Mouse (Mus musculus): Measurements from ENCODE around the gene Epas1.

The Epas1 gene

GRCm38 (mm10) chr17:86785612-86786011 lies 32.1 kb downstream of the Epas1 start:
- TF ChIP-seq NANOG (IDR thresholded peaks at IDR 0.05; ENCODE audit: borderline replicate concordance, low read length) (no peak), POU5F1 (IDR thresholded peaks at IDR 0.05; ENCODE audit: borderline replicate concordance, low read length) (no peak), CTCF (conservative IDR thresholded peaks at IDR 0.05; ENCODE audit: low read length) (no peak)
- H3K4me3 ChIP-seq (replicated peaks; ENCODE audit: low read length): no peak overlapping the region; the same call in 1 of the 2 replicates
- no peaks in the 10 kb centered on the region for H3K27me3 ChIP-seq (ENCODE audit: insufficient read depth, low read length)
- H3K4me1 ChIP-seq (replicated peaks; ENCODE audit: low read depth, low read length): peaks cover 60% of the 10 kb centered on the region
- no peaks in the 10 kb centered on the region for H3K9me3 ChIP-seq (ENCODE audit: low read length)
- peaks cover 31% of the 10 kb centered on the region for H3K36me3 ChIP-seq (ENCODE audit: insufficient read depth, low read length)

GRCm38 (mm10) chr17:86786496-86786895 lies 33.0 kb downstream of the Epas1 start:
- Histone ChIP-seq H3K4me3 (replicated peaks; ENCODE audit: low read length) (no peak overlapping the region), H3K27me3 (ENCODE audit: insufficient read depth, low read length) (no peaks in the 10 kb centered on the region), H3K4me1 (replicated peaks; ENCODE audit: low read depth, low read length) (peaks cover 51% of the 10 kb centered on the region), H3K36me3 (ENCODE audit: insufficient read depth, low read length) (peaks cover 23% of the 10 kb centered on the region), H3K9me3 (ENCODE audit: low read length) (no peaks in the 10 kb centered on the region)
- TF ChIP-seq POU5F1 (IDR thresholded peaks at IDR 0.05; ENCODE audit: borderline replicate concordance, low read length) (no peak), NANOG (IDR thresholded peaks at IDR 0.05; ENCODE audit: borderline replicate concordance, low read length) (no peak), CTCF (conservative IDR thresholded peaks at IDR 0.05; ENCODE audit: low read length) (no peak)

GRCm38 (mm10) chr17:86787805-86788204 lies 34.3 kb downstream of the Epas1 start:
- TF ChIP-seq CTCF (conservative IDR thresholded peaks at IDR 0.05; ENCODE audit: low read length): no peak
- TF ChIP-seq NANOG (IDR thresholded peaks at IDR 0.05; ENCODE audit: borderline replicate concordance, low read length): no peak
- no peak for TF ChIP-seq POU5F1 (IDR thresholded peaks at IDR 0.05; ENCODE audit: borderline replicate concordance, low read length)
- peaks cover 32% of the 10 kb centered on the region for H3K36me3 ChIP-seq (ENCODE audit: insufficient read depth, low read length)
- H3K9me3 ChIP-seq (ENCODE audit: low read length): no peaks in the 10 kb centered on the region
- peaks cover 40% of the 10 kb centered on the region for H3K4me1 ChIP-seq (replicated peaks; ENCODE audit: low read depth, low read length)
- no peak overlapping the region for H3K4me3 ChIP-seq (replicated peaks; ENCODE audit: low read length)
- H3K27me3 ChIP-seq (ENCODE audit: insufficient read depth, low read length): no peaks in the 10 kb centered on the region

GRCm38 (mm10) chr17:86788316-86788715 lies 34.8 kb downstream of the Epas1 start:
- Histone ChIP-seq H3K9me3 (ENCODE audit: low read length) (no peaks in the 10 kb centered on the region), H3K27me3 (ENCODE audit: insufficient read depth, low read length) (no peaks in the 10 kb centered on the region), H3K4me3 (replicated peaks; ENCODE audit: low read length) (no peak overlapping the region), H3K36me3 (ENCODE audit: insufficient read depth, low read length) (peaks cover 35% of the 10 kb centered on the region), H3K4me1 (replicated peaks; ENCODE audit: low read depth, low read length) (peaks cover 36% of the 10 kb centered on the region)
- no peak for TF ChIP-seq NANOG (IDR thresholded peaks at IDR 0.05; ENCODE audit: borderline replicate concordance, low read length)
- no peak for TF ChIP-seq POU5F1 (IDR thresholded peaks at IDR 0.05; ENCODE audit: borderline replicate concordance, low read length)
- no peak for TF ChIP-seq CTCF (conservative IDR thresholded peaks at IDR 0.05; ENCODE audit: low read length)

- H3K4me1 ChIP-seq (replicated peaks; ENCODE audit: low read depth, low read length): peaks cover 9% of the 10 kb centered on the region; the same call in 1 of the 2 replicates
- TF ChIP-seq POU5F1 (IDR thresholded peaks at IDR 0.05; ENCODE audit: borderline replicate concordance, low read length) (no peak), NANOG (IDR thresholded peaks at IDR 0.05; ENCODE audit: borderline replicate concordance, low read length) (no peak), CTCF (conservative IDR thresholded peaks at IDR 0.05; ENCODE audit: low read length) (no peak)
- H3K27me3 ChIP-seq (ENCODE audit: insufficient read depth, low read length): no peaks in the 10 kb centered on the region
- H3K4me3 ChIP-seq (replicated peaks; ENCODE audit: low read length): no peak overlapping the region
- H3K36me3 ChIP-seq (ENCODE audit: insufficient read depth, low read length): peaks cover 37% of the 10 kb centered on the region
- no peaks in the 10 kb centered on the region for H3K9me3 ChIP-seq (ENCODE audit: low read length)
Measured at GRCm38 (mm10) chr17:86791925-86792324, 38.4 kb downstream of the Epas1 start.

- TF ChIP-seq CTCF (conservative IDR thresholded peaks at IDR 0.05; ENCODE audit: low read length) (no peak), POU5F1 (IDR thresholded peaks at IDR 0.05; ENCODE audit: borderline replicate concordance, low read length) (no peak)
- Histone ChIP-seq H3K9me3 (ENCODE audit: low read length) (no peaks in the 10 kb centered on the region), H3K4me1 (replicated peaks; ENCODE audit: low read depth, low read length) (peaks cover 40% of the 10 kb centered on the region), H3K36me3 (ENCODE audit: insufficient read depth, low read length) (peaks cover 56% of the 10 kb centered on the region), H3K27me3 (ENCODE audit: insufficient read depth, low read length) (no peaks in the 10 kb centered on the region), H3K4me3 (replicated peaks; ENCODE audit: low read length) (no peak overlapping the region)
Measured at GRCm38 (mm10) chr17:86795773-86796172, 42.3 kb downstream of the Epas1 start.

- H3K36me3 ChIP-seq (ENCODE audit: insufficient read depth, low read length): peaks cover 51% of the 10 kb centered on the region
- peaks cover 53% of the 10 kb centered on the region for H3K4me1 ChIP-seq (replicated peaks; ENCODE audit: low read depth, low read length)
- H3K27me3 ChIP-seq (ENCODE audit: insufficient read depth, low read length): no peaks in the 10 kb centered on the region
- TF ChIP-seq POU5F1 (IDR thresholded peaks at IDR 0.05; ENCODE audit: borderline replicate concordance, low read length): no peak
- TF ChIP-seq NANOG (IDR thresholded peaks at IDR 0.05; ENCODE audit: borderline replicate concordance, low read length): no peak
- no peak for TF ChIP-seq CTCF (conservative IDR thresholded peaks at IDR 0.05; ENCODE audit: low read length)
- H3K9me3 ChIP-seq (ENCODE audit: low read length): no peaks in the 10 kb centered on the region
- no peak overlapping the region for H3K4me3 ChIP-seq (replicated peaks; ENCODE audit: low read length)
Measured at GRCm38 (mm10) chr17:86797031-86797430, 43.5 kb downstream of the Epas1 start.

- 0 out of 2 replicates have a peak overlapping the region, but pooled peaks have one; percentile 20 for H3K4me3 ChIP-seq (replicated peaks; ENCODE audit: low read length)
- no peaks in the 10 kb centered on the region for H3K9me3 ChIP-seq (ENCODE audit: low read length)
- no peaks in the 10 kb centered on the region for H3K27me3 ChIP-seq (ENCODE audit: insufficient read depth, low read length)
- TF ChIP-seq CTCF (conservative IDR thresholded peaks at IDR 0.05; ENCODE audit: low read length): no peak
- H3K36me3 ChIP-seq (ENCODE audit: insufficient read depth, low read length): peaks cover 43% of the 10 kb centered on the region
- H3K4me1 ChIP-seq (replicated peaks; ENCODE audit: low read depth, low read length): peaks cover 67% of the 10 kb centered on the region
Measured at GRCm38 (mm10) chr17:86798460-86798859, 45.0 kb downstream of the Epas1 start.

GRCm38 (mm10) chr17:86798951-86799350 lies 45.5 kb downstream of the Epas1 start:
- H3K4me3 ChIP-seq (replicated peaks; ENCODE audit: low read length): no peak overlapping the region
- H3K36me3 ChIP-seq (ENCODE audit: insufficient read depth, low read length): peaks cover 46% of the 10 kb centered on the region
- peaks cover 68% of the 10 kb centered on the region for H3K4me1 ChIP-seq (replicated peaks; ENCODE audit: low read depth, low read length)
- TF ChIP-seq POU5F1 (IDR thresholded peaks at IDR 0.05; ENCODE audit: borderline replicate concordance, low read length): no peak
- no peak for TF ChIP-seq NANOG (IDR thresholded peaks at IDR 0.05; ENCODE audit: borderline replicate concordance, low read length)
- no peak for TF ChIP-seq CTCF (conservative IDR thresholded peaks at IDR 0.05; ENCODE audit: low read length)
- no peaks in the 10 kb centered on the region for H3K27me3 ChIP-seq (ENCODE audit: insufficient read depth, low read length)
- H3K9me3 ChIP-seq (ENCODE audit: low read length): no peaks in the 10 kb centered on the region
